Mouse (Mus musculus): Measurements from ENCODE around the gene Nfia. TPM values are rescaled to one million over a fixed set of nuclear protein-coding genes. Genes with fewer than 3 reads are reported as not detected.

The Nfia gene
- polyA plus RNA-seq, 2 experiments: 51.9 to 71.2 TPM

DNA sequence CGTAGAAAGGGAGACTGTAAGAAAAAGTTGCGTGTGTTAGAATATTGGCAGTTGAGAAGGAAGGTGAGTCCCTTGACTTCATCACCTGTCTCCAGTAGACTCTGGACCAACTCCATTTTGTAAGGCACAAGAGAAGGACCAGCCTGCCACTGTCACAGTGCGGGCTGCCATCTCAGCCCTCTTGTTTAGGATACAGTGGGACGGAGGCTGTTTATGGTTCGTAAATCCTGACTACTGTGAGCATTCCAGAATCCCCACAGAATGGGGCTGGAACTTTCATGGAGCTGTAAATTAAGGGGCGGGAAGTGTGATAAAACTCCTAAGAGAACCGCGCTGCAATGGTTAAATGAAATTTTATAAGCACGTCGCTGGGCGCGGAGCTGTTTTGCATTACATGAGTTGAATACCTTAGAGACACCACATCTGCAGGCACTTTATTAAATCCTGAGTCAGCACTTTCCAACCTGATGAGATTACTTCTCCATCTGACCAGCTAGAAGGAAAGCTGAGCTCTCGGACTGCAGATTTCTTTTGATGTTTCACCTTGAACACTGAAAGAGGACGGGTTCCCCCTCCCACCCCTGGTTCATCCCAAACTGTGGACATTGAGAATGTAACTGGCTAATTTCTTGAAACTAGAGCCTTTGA, 334.0 kb downstream of the Nfia start:
- peak overlapping the region; percentile 81 for H3K27ac ChIP-seq (replicated peaks; ENCODE audit: low read depth, low read length)
- WGBS: 3% methylated on average over 14 of the region's 14 CpGs
- H3K27me3 ChIP-seq (ENCODE audit: control insufficient read depth, insufficient read depth, low read length): no peaks in the 10 kb centered on the region
- peak; percentile 95 for DNase-seq (ENCODE audit: low spot score)
- no peak for TF ChIP-seq POLR2A (IDR thresholded peaks at IDR 0.05; ENCODE audit: borderline replicate concordance, extremely low read depth, insufficient read depth, insufficient read length)
- H3K9ac ChIP-seq (ENCODE audit: low read depth, low read length, severe bottlenecking): peak overlapping the region; percentile 6; the same call in 1 of the 2 replicates
- no peaks in the 10 kb centered on the region for H3K9me3 ChIP-seq (ENCODE audit: control insufficient read depth, low read length)
- H3K4me3 ChIP-seq (replicated peaks; ENCODE audit: low read length): no peak overlapping the region
- peak; percentile 60 for ATAC-seq (ENCODE audit: low FRiP score, low read depth)
- peak overlapping the region; percentile 43 for H3K4me2 ChIP-seq (replicated peaks; ENCODE audit: low read depth, low read length, severe bottlenecking)
- H3K4me1 ChIP-seq (ENCODE audit: control insufficient read depth, insufficient read depth, low read length): peaks cover 71% of the 10 kb centered on the region
- peaks cover 3% of the 10 kb centered on the region; the same call in 1 of the 2 replicates for H3K36me3 ChIP-seq (ENCODE audit: control insufficient read depth, insufficient read depth, low read length)

GRCm38 (mm10) chr4:98107093-98107453, 334.5 kb downstream of the Nfia start:
- Histone ChIP-seq H3K9me3 (ENCODE audit: control insufficient read depth, low read length) (no peaks in the 10 kb centered on the region), H3K4me1 (ENCODE audit: control insufficient read depth, insufficient read depth, low read length) (peaks cover 68% of the 10 kb centered on the region), H3K4me3 (replicated peaks; ENCODE audit: low read length) (no peak overlapping the region), H3K27me3 (ENCODE audit: control insufficient read depth, insufficient read depth, low read length) (no peaks in the 10 kb centered on the region), H3K4me2 (replicated peaks; ENCODE audit: low read depth, low read length, severe bottlenecking) (peak overlapping the region; percentile 11), H3K9ac (ENCODE audit: low read depth, low read length, severe bottlenecking) (no peak overlapping the region), H3K27ac (replicated peaks; ENCODE audit: low read depth, low read length) (peak overlapping the region; percentile 78), H3K36me3 (ENCODE audit: control insufficient read depth, insufficient read depth, low read length) (peaks cover 5% of the 10 kb centered on the region; the same call in 1 of the 2 replicates)
- TF ChIP-seq POLR2A (IDR thresholded peaks at IDR 0.05; ENCODE audit: borderline replicate concordance, extremely low read depth, insufficient read depth, insufficient read length): no peak
- WGBS: 8% methylated on average over 4 of the region's 4 CpGs
- DNase-seq (ENCODE audit: low spot score): no peak
- ATAC-seq (ENCODE audit: low FRiP score, low read depth): 0 out of 2 replicates have a peak, but pooled peaks have one; percentile 3

DNA sequence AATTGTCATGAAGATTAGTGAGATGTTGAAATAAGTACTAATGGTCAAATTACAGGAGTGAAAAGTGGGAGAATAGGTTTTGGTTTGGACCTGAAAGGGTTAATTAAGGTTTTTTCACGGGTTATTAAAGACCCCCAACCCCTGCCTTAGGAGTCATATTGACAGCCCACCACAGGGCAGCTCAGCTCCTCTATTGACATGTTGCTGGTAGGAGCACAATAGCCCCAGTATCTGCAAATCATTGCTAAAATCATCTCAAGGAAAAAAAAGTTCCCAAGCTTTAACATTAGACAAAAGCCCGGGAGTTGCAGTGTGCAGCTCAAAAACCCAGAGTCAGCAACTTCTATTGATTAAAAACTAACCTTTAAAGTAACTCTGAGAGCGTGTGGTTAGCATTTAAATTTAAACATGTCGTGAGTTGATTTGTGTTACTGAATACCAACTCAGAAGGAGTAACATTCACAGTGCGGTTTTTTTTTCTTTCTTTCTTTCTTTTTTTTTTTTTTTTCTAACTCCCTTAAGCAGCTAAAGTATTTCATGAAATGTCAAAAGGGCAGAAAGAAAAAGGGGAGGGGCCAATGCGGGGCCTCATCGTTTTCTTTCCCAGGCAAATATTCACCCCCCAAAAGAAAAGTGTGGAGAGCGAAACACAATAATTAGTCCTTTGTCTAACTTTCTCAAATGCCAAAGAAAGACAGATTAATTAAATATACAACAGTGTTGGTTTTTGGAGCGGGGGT, 335.6 kb downstream of the Nfia start:
- H3K4me2 ChIP-seq (replicated peaks; ENCODE audit: low read depth, low read length, severe bottlenecking): peak overlapping the region; percentile 30

DNA sequence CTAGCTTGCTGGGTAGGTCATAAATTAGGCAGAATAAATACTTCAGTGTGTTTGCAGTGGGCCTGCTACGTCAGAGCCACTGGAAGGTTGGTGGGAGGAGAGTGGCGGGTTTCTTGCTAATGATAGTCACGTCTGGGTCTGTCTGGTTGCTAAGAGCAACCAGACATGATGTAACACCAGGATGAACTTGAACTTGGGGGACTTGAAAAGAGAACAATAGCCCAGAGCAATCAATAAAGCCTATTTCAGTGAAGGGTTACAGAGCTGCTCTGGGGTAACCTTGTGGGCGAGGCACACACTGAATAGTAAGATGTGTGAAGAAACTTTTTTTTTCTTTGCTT, 336.1 kb downstream of the Nfia start:
- Histone ChIP-seq H3K36me3 (ENCODE audit: control insufficient read depth, insufficient read depth, low read length) (peaks cover 7% of the 10 kb centered on the region; the same call in 1 of the 2 replicates), H3K27me3 (ENCODE audit: control insufficient read depth, insufficient read depth, low read length) (no peaks in the 10 kb centered on the region), H3K27ac (replicated peaks; ENCODE audit: low read depth, low read length) (peak overlapping the region; percentile 78), H3K9ac (ENCODE audit: low read depth, low read length, severe bottlenecking) (no peak overlapping the region), H3K9me3 (ENCODE audit: control insufficient read depth, low read length) (no peaks in the 10 kb centered on the region), H3K4me1 (ENCODE audit: control insufficient read depth, insufficient read depth, low read length) (peaks cover 56% of the 10 kb centered on the region), H3K4me2 (replicated peaks; ENCODE audit: low read depth, low read length, severe bottlenecking) (peak overlapping the region; percentile 30), H3K4me3 (replicated peaks; ENCODE audit: low read length) (no peak overlapping the region)
- ATAC-seq (ENCODE audit: low FRiP score, low read depth) (peak; percentile 58), DNase-seq (ENCODE audit: low spot score) (peak; percentile 80)
- 12% methylated on average over 4 of the region's 4 CpGs for WGBS
- no peak for TF ChIP-seq POLR2A (IDR thresholded peaks at IDR 0.05; ENCODE audit: borderline replicate concordance, extremely low read depth, insufficient read depth, insufficient read length)

More for the DNA sequence above, 335.6 kb downstream of the Nfia start:
- DNase-seq (ENCODE audit: low spot score) (peak; percentile 50), ATAC-seq (ENCODE audit: low FRiP score, low read depth) (no peak)
- Histone ChIP-seq H3K9me3 (ENCODE audit: control insufficient read depth, low read length) (no peaks in the 10 kb centered on the region), H3K36me3 (ENCODE audit: control insufficient read depth, insufficient read depth, low read length) (peaks cover 7% of the 10 kb centered on the region; the same call in 1 of the 2 replicates), H3K4me3 (replicated peaks; ENCODE audit: low read length) (no peak overlapping the region), H3K9ac (ENCODE audit: low read depth, low read length, severe bottlenecking) (no peak overlapping the region), H3K4me1 (ENCODE audit: control insufficient read depth, insufficient read depth, low read length) (peaks cover 60% of the 10 kb centered on the region), H3K27ac (replicated peaks; ENCODE audit: low read depth, low read length) (peak overlapping the region; percentile 78), H3K27me3 (ENCODE audit: control insufficient read depth, insufficient read depth, low read length) (no peaks in the 10 kb centered on the region)
- 7% methylated on average over 9 of the region's 9 CpGs for WGBS
- no peak for TF ChIP-seq POLR2A (IDR thresholded peaks at IDR 0.05; ENCODE audit: borderline replicate concordance, extremely low read depth, insufficient read depth, insufficient read length)

GRCm38 (mm10) chr4:98109064-98109463, 336.5 kb downstream of the Nfia start:
- peak overlapping the region; percentile 78 for H3K27ac ChIP-seq (replicated peaks; ENCODE audit: low read depth, low read length)
- TF ChIP-seq POLR2A (IDR thresholded peaks at IDR 0.05; ENCODE audit: borderline replicate concordance, extremely low read depth, insufficient read depth, insufficient read length): 0 out of 2 replicates have a peak, but pooled peaks have one; percentile 14
- H3K9ac ChIP-seq (ENCODE audit: low read depth, low read length, severe bottlenecking): no peak overlapping the region
- peak; percentile 3; the same call in 1 of the 2 replicates for ATAC-seq (ENCODE audit: low FRiP score, low read depth)
- H3K36me3 ChIP-seq (ENCODE audit: control insufficient read depth, insufficient read depth, low read length): peaks cover 7% of the 10 kb centered on the region; the same call in 1 of the 2 replicates
- no peaks in the 10 kb centered on the region for H3K9me3 ChIP-seq (ENCODE audit: control insufficient read depth, low read length)
- H3K4me3 ChIP-seq (replicated peaks; ENCODE audit: low read length): no peak overlapping the region
- peak; percentile 74 for DNase-seq (ENCODE audit: low spot score)
- 6% methylated on average over 7 of the region's 7 CpGs for WGBS
- peaks cover 51% of the 10 kb centered on the region for H3K4me1 ChIP-seq (ENCODE audit: control insufficient read depth, insufficient read depth, low read length)
- H3K4me2 ChIP-seq (replicated peaks; ENCODE audit: low read depth, low read length, severe bottlenecking): no peak overlapping the region
- H3K27me3 ChIP-seq (ENCODE audit: control insufficient read depth, insufficient read depth, low read length): no peaks in the 10 kb centered on the region

All from limb, embryonic 14.5 days (tissue).